Mouse (Mus musculus): ENCODE measurements around the gene Setd4. TPM values are rescaled to one million over a fixed set of nuclear protein-coding genes. Genes with fewer than 3 reads are reported as not detected.
A peak's percentile ranks its signal among the peaks of the same experiment; 100 is the strongest.

Gene Setd4
- total RNA-seq, 2 experiments from 2014 or later, result 2.7 to 6.2 TPM

DNA sequence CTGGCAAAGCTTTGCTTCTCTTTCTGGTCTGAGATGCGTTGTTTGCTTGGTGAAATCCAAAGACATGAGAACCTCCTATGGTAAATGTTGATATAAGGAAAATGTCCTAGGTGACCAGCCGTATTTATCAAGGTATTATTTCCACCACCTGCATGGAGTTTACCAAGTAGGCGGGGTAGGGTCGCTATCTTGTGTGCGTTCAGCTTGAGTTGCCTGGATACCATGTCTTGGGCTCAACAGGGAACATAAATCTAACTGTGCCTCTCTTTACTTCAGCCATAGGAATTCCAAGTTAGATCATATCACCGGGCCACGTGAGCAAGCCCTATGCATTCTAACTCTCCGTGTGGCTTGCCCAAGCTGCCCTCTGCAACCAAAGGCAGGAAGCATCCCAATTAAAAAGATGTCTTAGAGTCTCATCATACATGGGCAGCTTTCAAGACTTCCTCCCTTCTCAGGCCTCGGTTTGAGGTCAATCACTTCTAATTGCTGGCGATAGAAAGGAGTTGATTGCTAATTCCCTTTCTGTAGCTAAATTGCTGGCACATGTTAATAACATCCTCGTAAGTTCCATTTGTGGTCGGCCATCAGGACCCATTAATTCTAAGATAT is 57.4 kb downstream of the Setd4 start:
- DNase-seq, result no peak

DNA sequence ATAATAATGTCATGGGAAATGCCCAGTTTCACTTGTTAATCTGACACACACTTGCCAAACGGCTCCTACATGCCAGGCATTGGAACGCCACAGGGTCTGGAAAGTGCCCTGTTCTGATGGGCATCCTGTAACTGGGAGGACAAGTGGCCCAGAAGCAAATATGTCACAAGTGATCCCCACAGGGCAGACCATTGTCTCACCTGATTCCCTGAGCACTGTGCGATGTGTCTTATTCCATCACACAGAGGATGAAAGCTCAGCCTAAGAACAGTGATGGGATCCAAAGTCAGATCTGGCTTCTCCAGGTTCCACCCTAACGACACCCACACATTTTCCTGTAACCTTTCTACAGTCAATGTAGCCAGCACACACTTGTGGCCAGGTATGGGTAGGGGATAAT is 58.9 kb downstream of the Setd4 start:
- no peak for DNase-seq

DNA sequence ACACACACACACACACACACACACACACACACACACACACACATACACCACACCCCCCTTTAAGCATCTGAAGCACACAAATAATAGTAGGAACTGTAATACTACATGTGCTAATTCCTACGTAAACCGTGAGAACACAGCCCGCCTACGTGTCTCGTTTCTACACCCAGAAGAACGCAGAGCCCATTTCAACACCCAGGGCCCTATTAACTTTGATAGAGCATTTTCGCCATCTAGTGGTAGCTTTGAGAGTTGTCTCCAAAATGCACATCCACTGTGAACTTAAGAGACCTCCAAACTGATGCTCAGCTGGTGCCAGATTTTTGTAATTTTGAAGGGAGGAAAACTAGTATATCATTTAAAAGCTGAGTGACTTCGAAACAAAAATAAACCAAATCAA is 60.2 kb downstream of the Setd4 start:
- DNase-seq, result peak; percentile 8 to 54

DNA sequence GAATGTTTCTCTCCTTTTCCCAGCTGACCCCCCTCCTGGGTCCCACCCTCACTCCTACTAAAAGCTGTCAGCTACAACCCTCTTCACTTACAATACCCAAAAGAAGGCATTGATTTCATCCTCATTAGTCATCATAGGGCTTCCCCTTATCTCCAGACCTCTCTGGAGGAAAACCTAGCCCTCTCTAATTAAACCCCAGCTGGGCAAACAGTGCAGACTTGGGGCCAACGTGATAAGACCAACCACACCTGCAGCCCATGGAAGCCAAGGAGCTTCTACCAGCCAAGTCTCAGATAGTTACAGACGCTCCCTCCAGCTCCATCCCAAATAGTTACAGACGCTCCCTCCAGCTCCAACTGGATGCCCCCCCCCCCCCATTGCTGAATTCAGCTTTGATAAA is 64.0 kb downstream of the Setd4 start:
- no peak for DNase-seq

DNA sequence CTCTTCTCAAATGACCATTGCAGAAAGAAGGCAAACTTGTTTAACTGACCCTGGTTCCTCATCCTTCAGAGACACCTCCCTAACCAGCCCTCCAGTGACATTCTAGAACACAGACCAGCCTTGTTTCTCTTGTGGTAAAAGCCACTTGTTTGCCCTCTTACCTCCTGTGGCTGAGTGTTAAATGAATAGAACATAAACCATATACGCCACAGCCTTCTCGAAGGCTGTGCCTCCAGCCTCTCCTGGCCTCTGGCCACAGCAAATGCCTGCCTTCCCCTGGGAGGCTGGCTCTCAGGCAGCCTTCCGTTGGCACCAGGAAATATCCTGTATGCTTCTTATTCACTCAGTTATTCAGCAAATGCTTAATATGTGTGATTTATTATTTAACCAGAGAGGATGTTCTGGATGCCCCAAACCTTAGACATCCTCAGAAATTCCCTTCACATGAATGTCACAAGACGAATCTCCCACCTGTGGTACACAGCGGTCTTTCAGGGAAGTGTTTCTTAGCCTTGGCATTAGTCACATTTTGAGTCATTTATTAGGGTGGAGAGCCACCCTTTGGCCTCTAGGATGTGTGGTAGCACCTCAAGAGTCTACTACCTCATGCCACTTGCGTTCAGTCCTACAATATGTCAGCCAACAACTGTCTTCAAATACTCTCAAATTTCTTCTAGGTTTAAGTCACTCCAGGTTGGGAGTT is 68.6 kb downstream of the Setd4 start:
- DNase-seq, result peak in 1 of 2 experiments; percentile 7

Other genes starting within 250 kb of the Setd4 start
- 100 to 1,000 TPM in 1 of 2 experiments, 10 to 100 TPM in 1; 63.7 to 116 TPM for gene Cbr1, start 1.8 kb upstream of the Setd4 start, total RNA-seq (2021)
- 1 to 10 TPM; 4.1 to 5.6 TPM for gene Gm5678, start 24.0 kb upstream of the Setd4 start, total RNA-seq (2021)
- gene Cbr3, start 79.2 kb upstream of the Setd4 start, total RNA-seq (2021), result 1 to 10 TPM; 6.3 to 9.5 TPM
- gene Dop1b, start 107.8 kb upstream of the Setd4 start, total RNA-seq (2021), result 10 to 100 TPM; 16.4 to 16.7 TPM
- gene Morc3, start 228.1 kb upstream of the Setd4 start, total RNA-seq (2021), result 10 to 100 TPM; 28.9 to 44.8 TPM

Measured in adrenal gland, postnatal 36 days (tissue).